Mouse (Mus musculus) megakaryocyte, adult 5-6 weeks (primary cell): ENCODE measurements around the gene Map3k4. TPM values are rescaled to one million over a fixed set of nuclear protein-coding genes. Genes with fewer than 3 reads are reported as not detected.

Experiments used
- ATAC-seq: 2 replicates; pipeline ENCODE4 v1.8.0; 2016; ENCODE audit warnings: mild to moderate bottlenecking, inconsistent platforms; ENCODE audit not compliant: poor library complexity, severe bottlenecking
- total RNA-seq, 2 experiments: library from RNA; stranded (forward) in 1 of 2; stranded (reverse) in 1 of 2; fragments of 153-499, 151-499 nt in 1 of 2; fragments of 221-1000, 200-1000 nt in 1 of 2; gene quantifications; 2 replicates each; pipeline versions ENCODE4 v1.2.3 to v1.2.4; 2015 to 2017

The Map3k4 gene
- total RNA-seq (2015), result 10.4 and 11.3 TPM in 2 replicates
- total RNA-seq (2017), result 19.9 and 22.0 TPM in 2 replicates

- peak; percentile 99 for ATAC-seq
Measured at GRCm38 (mm10) chr17:12318663-12319201, at the start of gene Map3k4. Gene Map3k4 (minus strand): TSS chr17:12318796.

- ATAC-seq, result peak; percentile 55
Measured at GRCm38 (mm10) chr17:12367373-12367930, 48.9 kb upstream of the Map3k4 start.

GRCm38 (mm10) chr17:12364426-12364735 lies 45.8 kb upstream of the Map3k4 start:
- no peak for ATAC-seq

GRCm38 (mm10) chr17:12363601-12364425 lies 45.2 kb upstream of the Map3k4 start:
- peak; percentile 89 for ATAC-seq

- no peak for ATAC-seq
Measured at GRCm38 (mm10) chr17:12359876-12360275, 41.3 kb upstream of the Map3k4 start.

GRCm38 (mm10) chr17:12352781-12353180 lies 34.2 kb upstream of the Map3k4 start:
- ATAC-seq, result no peak

- no peak for ATAC-seq
Measured at GRCm38 (mm10) chr17:12351564-12351963, 33.0 kb upstream of the Map3k4 start.

- no peak for ATAC-seq
Measured at GRCm38 (mm10) chr17:12347462-12347861, 28.9 kb upstream of the Map3k4 start.

- no peak for ATAC-seq
Measured at GRCm38 (mm10) chr17:12343702-12344376, 25.2 kb upstream of the Map3k4 start.

GRCm38 (mm10) chr17:12337156-12337555 lies 18.6 kb upstream of the Map3k4 start:
- ATAC-seq, result no peak

- ATAC-seq, result no peak
Measured at GRCm38 (mm10) chr17:12336073-12336868, 17.7 kb upstream of the Map3k4 start.

GRCm38 (mm10) chr17:12335115-12335514 lies 16.5 kb upstream of the Map3k4 start:
- no peak for ATAC-seq

- ATAC-seq, result no peak
Measured at GRCm38 (mm10) chr17:12327847-12328518, 9.4 kb upstream of the Map3k4 start.

GRCm38 (mm10) chr17:12319786-12320185 lies 1.2 kb upstream of the Map3k4 start:
- no peak for ATAC-seq

- ATAC-seq, result peak; percentile 13
Measured at GRCm38 (mm10) chr17:12317954-12318651, 493 bp downstream of the Map3k4 start.

GRCm38 (mm10) chr17:12317607-12317953 lies 1.0 kb downstream of the Map3k4 start:
- ATAC-seq, result no peak

- ATAC-seq, result no peak
Measured at GRCm38 (mm10) chr17:12316251-12316650, 2.3 kb downstream of the Map3k4 start.

- ATAC-seq, result no peak
Measured at GRCm38 (mm10) chr17:12312248-12312647, 6.3 kb downstream of the Map3k4 start.

GRCm38 (mm10) chr17:12309493-12309892 lies 9.1 kb downstream of the Map3k4 start:
- ATAC-seq, result no peak

- ATAC-seq, result no peak
Measured at GRCm38 (mm10) chr17:12309059-12309458, 9.5 kb downstream of the Map3k4 start.
